Comparison of ENCODE assay signal across 13 mouse cellular contexts in genomic region chr2:90568961-90569481, GRCm38 (mm10). TPM values are rescaled to one million over a fixed set of nuclear protein-coding genes. Genes with fewer than 3 reads are reported as not detected.
DNase-seq lines count a peak whose midpoint lies in the region; ATAC-seq lines count a peak whose summit lies in the region.
"Had no signal": no experiment of that assay in that cellular context is flagged by ENCODE, and none has a peak within 500 bp of the region (broad histone marks: within the 10 kb centered on the region; RNA-seq: fewer than 3 reads in every experiment).

No protein-coding gene starts in this region.

- no peak overlapping the region for H3K4me3 ChIP-seq in neural tube, embryonic 13.5 days
- H3K4me3 ChIP-seq in neural tube, embryonic 15.5 days (replicated peaks), result no peak overlapping the region
- H3K4me3 ChIP-seq: limb, embryonic 13.5 days had no signal

- DNase-seq in kidney, adult 11 months, result peak; percentile 80
- DNase-seq in kidney, postnatal 10 days, result no peak
- peak; percentile 88 for DNase-seq in cerebellum, adult 9-10 months
- peak; percentile 44 to 66 for DNase-seq in kidney, postnatal 25 days
- DNase-seq in adrenal gland, adult 18-20 months (ENCODE audit: low spot score in 2 of 2), result no peak
- no peak for DNase-seq in ovary, postnatal 14 days (ENCODE audit: low spot score)
- DNase-seq: liver, postnatal 0 days; midbrain, embryonic 14.5 days had no signal

- H3K36me3 ChIP-seq in neural tube, embryonic 13.5 days, result no peaks in the 10 kb centered on the region
- no peaks in the 10 kb centered on the region for H3K36me3 ChIP-seq in neural tube, embryonic 15.5 days
- H3K36me3 ChIP-seq: limb, embryonic 13.5 days had no signal

- H3K27ac ChIP-seq in neural tube, embryonic 13.5 days (replicated peaks), result no peak overlapping the region
- H3K27ac ChIP-seq in neural tube, embryonic 15.5 days (replicated peaks), result no peak overlapping the region
- H3K27ac ChIP-seq: limb, embryonic 13.5 days; macrophage had no signal

- H3K4me2 ChIP-seq in neural tube, embryonic 13.5 days, result no peak overlapping the region
- H3K4me2 ChIP-seq in neural tube, embryonic 15.5 days, result no peak overlapping the region
- H3K4me2 ChIP-seq: limb, embryonic 13.5 days had no signal

- WGBS in neural tube, embryonic 13.5 days, result 87% methylated on average over 7 of the region's 7 CpGs
- WGBS in neural tube, embryonic 15.5 days, result 89% methylated on average over 7 of the region's 7 CpGs

- ATAC-seq in neural tube, embryonic 13.5 days (ENCODE audit: low read depth), result peak; percentile 47; the same call in 1 of the 2 replicates
- ATAC-seq in neural tube, embryonic 15.5 days (ENCODE audit: low FRiP score), result no peak
- ATAC-seq: inflammation-experienced regulatory T-cells, adult 6 months; liver, postnatal 0 days had no signal

- H3K27me3 ChIP-seq in neural tube, embryonic 13.5 days, result no peaks in the 10 kb centered on the region
- H3K27me3 ChIP-seq in neural tube, embryonic 15.5 days (replicated peaks), result no peaks in the 10 kb centered on the region

- H3K9ac ChIP-seq in neural tube, embryonic 13.5 days, result no peak overlapping the region
- no peak overlapping the region for H3K9ac ChIP-seq in neural tube, embryonic 15.5 days (replicated peaks)
- H3K9ac ChIP-seq: limb, embryonic 13.5 days; liver, postnatal 0 days had no signal

- H3K9me3 ChIP-seq in neural tube, embryonic 13.5 days, result no peaks in the 10 kb centered on the region
- H3K9me3 ChIP-seq in neural tube, embryonic 15.5 days (replicated peaks), result no peaks in the 10 kb centered on the region
- H3K9me3 ChIP-seq: limb, embryonic 13.5 days had no signal

- H3K4me1 ChIP-seq in neural tube, embryonic 13.5 days (replicated peaks), result peaks cover 21% of the 10 kb centered on the region
- H3K4me1 ChIP-seq in neural tube, embryonic 15.5 days, result peaks cover 18% of the 10 kb centered on the region

RNA-seq across cellular contexts. Expression of gene Ptprj, which starts 11.4 kb away (rescaled TPM):
- 4.2 and 4.4 TPM in 2 replicates for polyA plus RNA-seq in neural tube, embryonic 13.5 days (2015; fragmentation: Nextera tagmentation; extraction: Ambion mirVana)
- 5.8 and 6.0 TPM in 2 replicates for polyA plus RNA-seq in neural tube, embryonic 15.5 days (2015; fragmentation: Nextera tagmentation; extraction: Ambion mirVana)
- total RNA-seq in adrenal gland, adult 18-20 months (2021), result 10 to 100 TPM; 15.0 to 18.1 TPM

Comparison
In these comparisons a context has a peak if more than half of its experiments do, and no peak if none do; other contexts are left out.
1. DNase-seq: peak in kidney, adult 11 months (single experiment), cerebellum, adult 9-10 months (single experiment) and kidney, postnatal 25 days (2 of 2); none in kidney, postnatal 10 days (single experiment), adrenal gland, adult 18-20 months (0 of 2) and ovary, postnatal 14 days (single experiment).